Mouse (Mus musculus): ENCODE data around the gene Sh3d19.

Gene Sh3d19

GRCm38 (mm10) chr3:85970742-85971598 lies at the start of gene Sh3d19:
Sh3d19 (plus strand) TSS chr3:85971109.
- DNase-seq (ENCODE audit: low read depth, low spot score): no peak

- no peak for DNase-seq (ENCODE audit: low read depth, low spot score)
These were observed 48.6 kb upstream of the Sh3d19 start for GRCm38 (mm10) chr3:85922331-85922730.

- no peak for DNase-seq (ENCODE audit: low read depth, low spot score)
These were observed 47.6 kb upstream of the Sh3d19 start for GRCm38 (mm10) chr3:85923343-85923742.

- DNase-seq (ENCODE audit: low read depth, low spot score): peak; percentile 53
These were observed 46.7 kb upstream of the Sh3d19 start for GRCm38 (mm10) chr3:85923954-85924945.

- DNase-seq (ENCODE audit: low read depth, low spot score): no peak
These were observed 43.6 kb upstream of the Sh3d19 start for GRCm38 (mm10) chr3:85927296-85927695.

GRCm38 (mm10) chr3:85928140-85928611 lies 42.7 kb upstream of the Sh3d19 start:
- DNase-seq (ENCODE audit: low read depth, low spot score): no peak

- DNase-seq (ENCODE audit: low read depth, low spot score): no peak
These were observed 41.2 kb upstream of the Sh3d19 start for GRCm38 (mm10) chr3:85929711-85930110.

GRCm38 (mm10) chr3:85930671-85931255 lies 40.1 kb upstream of the Sh3d19 start:
- DNase-seq (ENCODE audit: low read depth, low spot score): no peak

- DNase-seq (ENCODE audit: low read depth, low spot score): no peak
These were observed 39.0 kb upstream of the Sh3d19 start for GRCm38 (mm10) chr3:85931859-85932258.

- no peak for DNase-seq (ENCODE audit: low read depth, low spot score)
These were observed 37.3 kb upstream of the Sh3d19 start for GRCm38 (mm10) chr3:85933586-85933985.

- no peak for DNase-seq (ENCODE audit: low read depth, low spot score)
These were observed 20.0 kb upstream of the Sh3d19 start for GRCm38 (mm10) chr3:85950914-85951313.

- DNase-seq (ENCODE audit: low read depth, low spot score): no peak
These were observed 18.1 kb upstream of the Sh3d19 start for GRCm38 (mm10) chr3:85952696-85953283.

- DNase-seq (ENCODE audit: low read depth, low spot score): no peak
These were observed 15.6 kb upstream of the Sh3d19 start for GRCm38 (mm10) chr3:85955269-85955668.

- no peak for DNase-seq (ENCODE audit: low read depth, low spot score)
These were observed 15.2 kb upstream of the Sh3d19 start for GRCm38 (mm10) chr3:85955704-85956103.

- DNase-seq (ENCODE audit: low read depth, low spot score): no peak
These were observed 11.2 kb upstream of the Sh3d19 start for GRCm38 (mm10) chr3:85959669-85960068.

- DNase-seq (ENCODE audit: low read depth, low spot score): no peak
These were observed 9.8 kb upstream of the Sh3d19 start for GRCm38 (mm10) chr3:85961134-85961533.

- DNase-seq (ENCODE audit: low read depth, low spot score): peak; percentile 69
These were observed 5.4 kb upstream of the Sh3d19 start for GRCm38 (mm10) chr3:85965479-85965878.

GRCm38 (mm10) chr3:85969040-85969439 lies 1.9 kb upstream of the Sh3d19 start:
- no peak for DNase-seq (ENCODE audit: low read depth, low spot score)

GRCm38 (mm10) chr3:85971599-85971975 lies 678 bp downstream of the Sh3d19 start:
- no peak for DNase-seq (ENCODE audit: low read depth, low spot score)

GRCm38 (mm10) chr3:85973376-85974140 lies 2.6 kb downstream of the Sh3d19 start:
- DNase-seq (ENCODE audit: low read depth, low spot score): no peak

- no peak for DNase-seq (ENCODE audit: low read depth, low spot score)
These were observed 3.5 kb downstream of the Sh3d19 start for GRCm38 (mm10) chr3:85974451-85974850.

Data from A20 (cell line).